Mouse (Mus musculus) ES-E14 (cell line): ENCODE data around the gene Gpr108.

Source experiments
- CHD2 ChIP-seq: IDR thresholded peaks from 2 replicates; pipeline ENCODE4 v1.6.1; 2014; ENCODE audit warnings: mild to moderate bottlenecking, low read depth, low read length, inconsistent platforms
- MAFK ChIP-seq: IDR thresholded peaks from 2 replicates; pipeline ENCODE4 v1.6.1; 2014; ENCODE audit warnings: mild to moderate bottlenecking, low read depth, low read length, inconsistent platforms; ENCODE audit not compliant: insufficient read depth
- ZNF384 ChIP-seq: IDR thresholded peaks from 2 replicates; pipeline ENCODE4 v1.6.1; 2012; ENCODE audit warnings: low read depth, low read length, inconsistent platforms

- no peak for TF ChIP-seq ZNF384
- TF ChIP-seq MAFK, result no peak
- TF ChIP-seq CHD2, result no peak
These were observed 30.3 kb upstream of the Gpr108 start for GRCm38 (mm10) chr17:57278537-57278936.
